Mouse (Mus musculus) CD4-positive, CD25-positive, alpha-beta regulatory T cell, adult 2 months (primary cell): ENCODE measurements around the gene Ap1m1.

Experiments used
- DNase-seq: peaks from one replicate; pipeline ENCODE4 v3.0.0-alpha.2; 2012; ENCODE audit warnings: low read depth, low spot score

Gene Ap1m1

GRCm38 (mm10) chr8:72239499-72240402, at the start of gene Ap1m1:
Ap1m1 (plus strand) TSS chr8:72240018.
- DNase-seq: peak; percentile 99

GRCm38 (mm10) chr8:72190215-72190539, 49.6 kb upstream of the Ap1m1 start:
- DNase-seq: peak; percentile 24

GRCm38 (mm10) chr8:72192065-72192464, 47.8 kb upstream of the Ap1m1 start:
- DNase-seq: no peak

GRCm38 (mm10) chr8:72197997-72198396, 41.8 kb upstream of the Ap1m1 start:
- no peak for DNase-seq

GRCm38 (mm10) chr8:72208582-72208981, 31.2 kb upstream of the Ap1m1 start:
- DNase-seq: no peak

GRCm38 (mm10) chr8:72210222-72210621, 29.6 kb upstream of the Ap1m1 start:
- no peak for DNase-seq

GRCm38 (mm10) chr8:72210710-72211109, 29.1 kb upstream of the Ap1m1 start:
- peak; percentile 50 for DNase-seq

- DNase-seq: no peak
Measured at GRCm38 (mm10) chr8:72211846-72212245, 28.0 kb upstream of the Ap1m1 start.

- DNase-seq: no peak
Measured at GRCm38 (mm10) chr8:72212751-72213150, 27.1 kb upstream of the Ap1m1 start, which contains the start of gene Cib3. Cib3 (minus strand) TSS chr8:72212837.

- DNase-seq: no peak
Measured at GRCm38 (mm10) chr8:72213536-72213935, 26.3 kb upstream of the Ap1m1 start, which contains the start of gene Gm11034. Gm11034 (minus strand) TSS chr8:72213636.

GRCm38 (mm10) chr8:72215060-72215459, 24.8 kb upstream of the Ap1m1 start:
- peak; percentile 73 for DNase-seq

GRCm38 (mm10) chr8:72215871-72216270, 23.9 kb upstream of the Ap1m1 start:
- peak; percentile 66 for DNase-seq

GRCm38 (mm10) chr8:72218781-72219540, 20.9 kb upstream of the Ap1m1 start:
- no peak for DNase-seq

- DNase-seq: peak; percentile 98
Measured at GRCm38 (mm10) chr8:72219541-72220363, 20.1 kb upstream of the Ap1m1 start, which contains the start of gene Fam32a. Fam32a (plus strand) TSS chr8:72219730.

GRCm38 (mm10) chr8:72220758-72221157, 19.1 kb upstream of the Ap1m1 start:
- peak; percentile 47 for DNase-seq

- DNase-seq: no peak
Measured at GRCm38 (mm10) chr8:72222656-72223055, 17.2 kb upstream of the Ap1m1 start.

- DNase-seq: no peak
Measured at GRCm38 (mm10) chr8:72240403-72240763, 565 bp downstream of the Ap1m1 start.

- no peak for DNase-seq
Measured at GRCm38 (mm10) chr8:72240951-72241350, 1.1 kb downstream of the Ap1m1 start.

GRCm38 (mm10) chr8:72242226-72242625, 2.4 kb downstream of the Ap1m1 start:
- DNase-seq: no peak

GRCm38 (mm10) chr8:72244610-72245009, 4.8 kb downstream of the Ap1m1 start:
- DNase-seq: no peak

- peak; percentile 62 for DNase-seq
Measured at GRCm38 (mm10) chr8:72257171-72257901, 17.5 kb downstream of the Ap1m1 start.
